Mouse (Mus musculus) lung, embryonic 14.5 days (tissue): ENCODE data around the gene Mapk1ip1l. TPM values are rescaled to one million over a fixed set of nuclear protein-coding genes. Genes with fewer than 3 reads are reported as not detected.

Experiments used
- ATAC-seq: fragments of 200-750 bp; cut with Nextera tagmentation; 2 replicates; pipeline ENCODE4 v1.8.0; 2017; ENCODE audit warnings: mild to moderate bottlenecking, moderate TSS enrichment, moderate library complexity; ENCODE audit not compliant: insufficient read depth
- DNase-seq: peaks from one replicate; pipeline ENCODE4 v3.0.0-alpha.2; 2015
- H3K27ac ChIP-seq: fragments of 300-500 bp; sonication (generic); 2 replicates; pipeline ENCODE4 v1.5.1; 2014; ENCODE audit warnings: low read depth, mild to moderate bottlenecking, moderate library complexity
- H3K27me3 ChIP-seq: fragments of 300-500 bp; sonication (generic); 2 replicates; pipeline ENCODE4 v1.6.1; 2014; ENCODE audit warnings: low read length, control low read depth; ENCODE audit not compliant: insufficient read depth
- H3K36me3 ChIP-seq: fragments of 300-500 bp; sonication (generic); 2 replicates; pipeline ENCODE4 v1.6.1; 2014; ENCODE audit warnings: control low read depth; ENCODE audit not compliant: insufficient read depth
- H3K4me1 ChIP-seq: fragments of 300-500 bp; sonication (generic); 2 replicates; pipeline ENCODE4 v1.6.1; 2014; ENCODE audit warnings: antibody characterized with exemption, control low read depth; ENCODE audit not compliant: insufficient read depth
- H3K4me2 ChIP-seq: fragments of 300-500 bp; sonication (generic); 2 replicates; pipeline ENCODE4 v1.6.1; 2014; ENCODE audit warnings: mild to moderate bottlenecking
- H3K4me3 ChIP-seq: fragments of 300-500 bp; sonication (generic); 2 replicates; pipeline ENCODE4 v1.5.1; 2014; ENCODE audit warnings: low read depth, low read length
- H3K9ac ChIP-seq: fragments of 300-500 bp; sonication (generic); 2 replicates; pipeline ENCODE4 v1.6.1; 2014
- H3K9me3 ChIP-seq: fragments of 300-500 bp; sonication (generic); 2 replicates; pipeline ENCODE4 v1.6.1; 2016; ENCODE audit warnings: low read depth, low read length, control low read depth
- CTCF ChIP-seq: IDR thresholded peaks from 2 replicates; pipeline ENCODE4 v1.5.1; 2016; ENCODE audit warnings: antibody characterized with exemption, low read depth
- WGBS: fragments of 180-500 bp; shearing (Covaris S2); extraction: QIAGEN DNeasy Blood & Tissue Kit; methylation state at CpG from one replicate; pipeline ENCODE4 v1.1.7; 2014; 5-methylcytosine and 5-hydroxymethylcytosine counted together
- polyA plus RNA-seq: library from polyadenylated mRNA; unstranded; fragments of >200 nt; fragmentation: Nextera tagmentation; extraction: Ambion mirVana; gene quantifications from 2 replicates; pipeline ENCODE4 v1.2.1, GENCODE M21; 2014

The Mapk1ip1l gene
- polyA plus RNA-seq, 1 experiment from 2014 or later, result 101 TPM

DNA sequence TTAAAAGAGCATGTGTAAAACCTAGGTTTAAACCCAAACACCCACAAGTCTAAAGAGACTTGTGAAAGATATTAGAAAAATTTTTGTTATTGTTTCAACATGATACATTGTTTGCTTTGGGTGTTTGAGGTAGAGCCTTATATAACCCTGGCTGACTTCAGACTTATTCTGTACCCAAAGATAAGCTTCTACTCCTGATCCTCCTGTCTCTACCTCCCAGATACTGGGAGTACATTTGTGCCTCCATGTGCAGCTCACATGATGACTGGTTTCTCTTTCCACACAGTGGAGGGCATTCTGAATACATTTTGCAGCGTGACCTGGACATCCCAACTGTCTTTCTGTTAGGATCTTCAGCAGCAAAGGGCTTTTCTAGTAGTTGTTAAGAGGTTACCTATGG lies 11.9 kb upstream of the Mapk1ip1l start:
- H3K27me3 ChIP-seq, result no peaks in the 10 kb centered on the region
- ATAC-seq (no peak), DNase-seq (no peak)
- no peak overlapping the region for H3K27ac ChIP-seq
- H3K9me3 ChIP-seq, result no peaks in the 10 kb centered on the region
- H3K9ac ChIP-seq, result no peak overlapping the region
- no peak overlapping the region for H3K4me2 ChIP-seq
- 78% methylated on average over 1 of the region's 1 CpGs for WGBS
- peaks cover 15% of the 10 kb centered on the region for H3K36me3 ChIP-seq
- H3K4me3 ChIP-seq, result no peak overlapping the region
- TF ChIP-seq CTCF, result no peak
- H3K4me1 ChIP-seq, result no peaks in the 10 kb centered on the region

DNA sequence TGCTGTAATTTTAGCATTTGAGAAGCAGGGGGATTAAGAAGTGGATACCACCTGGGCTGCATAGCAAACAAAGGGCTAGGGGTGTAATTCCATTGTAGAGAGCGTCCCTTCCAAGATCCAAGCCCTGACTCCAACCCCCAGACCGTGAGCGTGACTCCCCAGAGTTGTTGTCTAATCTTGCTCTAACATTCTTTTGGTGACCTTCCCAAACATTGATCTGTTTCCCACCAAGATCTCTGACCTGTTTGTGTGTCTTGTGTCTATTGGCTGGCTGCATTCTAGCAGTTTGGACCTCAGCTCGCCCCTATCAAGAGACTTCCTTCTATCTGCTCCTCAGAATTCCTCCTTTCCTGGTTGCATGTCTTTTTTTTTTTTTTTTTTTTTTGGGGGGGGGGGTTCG lies 11.0 kb upstream of the Mapk1ip1l start:
- Histone ChIP-seq H3K36me3 (peaks cover 15% of the 10 kb centered on the region), H3K4me3 (no peak overlapping the region), H3K27me3 (no peaks in the 10 kb centered on the region), H3K9ac (no peak overlapping the region), H3K4me1 (no peaks in the 10 kb centered on the region), H3K27ac (no peak overlapping the region), H3K4me2 (no peak overlapping the region), H3K9me3 (no peaks in the 10 kb centered on the region)
- WGBS, result 80% methylated on average over 5 of the region's 5 CpGs
- DNase-seq (no peak), ATAC-seq (no peak)
- no peak for TF ChIP-seq CTCF

DNA sequence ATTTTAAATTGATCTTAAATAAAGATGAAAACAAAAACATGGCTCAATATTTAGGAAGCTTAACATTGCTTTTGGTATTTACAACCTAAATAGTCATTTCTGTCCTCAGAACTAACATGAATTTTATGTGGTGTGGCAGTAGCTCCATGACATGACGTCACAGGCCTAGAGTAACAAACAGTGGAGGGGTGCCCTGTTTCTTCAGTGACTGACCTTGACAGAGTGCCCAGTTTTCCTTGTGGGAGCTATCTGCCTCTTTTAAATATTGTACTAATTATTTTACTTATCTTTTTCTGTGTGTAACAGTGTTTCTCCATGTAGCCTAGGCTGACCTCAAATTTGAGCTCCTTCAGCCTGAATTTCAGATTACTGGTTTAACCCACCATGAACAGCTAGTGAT lies 6.3 kb upstream of the Mapk1ip1l start:
- ATAC-seq, result no peak
- H3K9ac ChIP-seq, result no peak overlapping the region
- H3K9me3 ChIP-seq, result no peaks in the 10 kb centered on the region
- no peak overlapping the region for H3K4me2 ChIP-seq
- no peak overlapping the region for H3K4me3 ChIP-seq
- H3K36me3 ChIP-seq, result peaks cover 19% of the 10 kb centered on the region
- no peak for DNase-seq
- no peak overlapping the region for H3K27ac ChIP-seq
- 87% methylated on average over 1 of the region's 1 CpGs for WGBS
- TF ChIP-seq CTCF, result no peak
- no peaks in the 10 kb centered on the region for H3K4me1 ChIP-seq
- H3K27me3 ChIP-seq, result no peaks in the 10 kb centered on the region

DNA sequence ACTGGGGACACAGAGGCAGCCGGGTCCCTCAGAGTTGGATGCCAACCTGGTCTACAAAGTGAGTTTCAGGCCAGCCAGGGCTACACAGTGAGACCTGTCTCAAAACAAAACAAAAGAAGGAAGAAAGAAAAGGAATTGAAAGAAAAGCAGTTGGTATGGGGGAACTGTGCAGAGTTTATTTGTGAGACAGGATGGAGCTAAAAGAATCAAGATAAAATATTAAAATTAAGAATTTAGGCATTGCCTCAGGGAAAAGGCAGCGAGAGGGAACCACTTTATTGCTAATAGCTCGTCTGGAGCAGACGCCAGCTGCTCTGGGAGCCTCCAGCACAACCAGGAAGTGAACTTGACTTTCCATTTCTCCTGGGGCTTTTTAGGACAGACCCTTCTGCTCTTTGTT lies 3.9 kb upstream of the Mapk1ip1l start:
- no peak for ATAC-seq
- H3K4me1 ChIP-seq, result no peaks in the 10 kb centered on the region; the same call in 1 of the 2 replicates
- H3K4me3 ChIP-seq, result no peak overlapping the region
- H3K4me2 ChIP-seq, result no peak overlapping the region
- no peak for DNase-seq
- H3K27ac ChIP-seq, result no peak overlapping the region
- TF ChIP-seq CTCF, result no peak
- WGBS, result 61% methylated on average over 4 of the region's 4 CpGs
- no peaks in the 10 kb centered on the region for H3K27me3 ChIP-seq
- H3K9ac ChIP-seq, result no peak overlapping the region
- H3K36me3 ChIP-seq, result peaks cover 19% of the 10 kb centered on the region
- no peaks in the 10 kb centered on the region for H3K9me3 ChIP-seq

DNA sequence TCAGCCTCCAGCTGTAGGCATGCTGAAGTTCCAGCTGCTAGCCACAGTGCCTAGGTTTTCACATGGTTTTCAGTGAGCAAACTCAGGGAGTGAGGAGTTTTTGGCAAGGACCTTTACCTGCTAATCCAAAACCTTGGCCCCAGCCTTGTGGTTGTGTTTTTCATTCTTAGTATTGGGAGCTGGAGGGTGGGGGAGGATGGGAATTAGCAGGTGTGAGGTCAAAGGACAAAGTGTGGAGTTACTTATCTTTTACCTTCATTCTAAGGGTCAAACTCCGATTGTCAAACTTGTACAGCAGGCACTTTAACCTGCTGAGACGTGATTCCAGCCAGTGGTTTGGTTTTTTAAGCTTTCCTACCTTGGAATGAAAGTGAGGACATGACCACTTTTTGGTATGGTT lies 1.8 kb upstream of the Mapk1ip1l start:
- no peak overlapping the region for H3K4me3 ChIP-seq
- H3K9ac ChIP-seq, result no peak overlapping the region
- H3K27ac ChIP-seq, result no peak overlapping the region
- H3K4me2 ChIP-seq, result no peak overlapping the region
- DNase-seq (no peak), ATAC-seq (no peak)
- no peaks in the 10 kb centered on the region for H3K27me3 ChIP-seq
- peaks cover 3% of the 10 kb centered on the region; the same call in 1 of the 2 replicates for H3K4me1 ChIP-seq
- no peak for TF ChIP-seq CTCF
- H3K9me3 ChIP-seq, result no peaks in the 10 kb centered on the region
- 41% methylated on average over 2 of the region's 2 CpGs for WGBS
- H3K36me3 ChIP-seq, result 0 out of 2 replicates have a peak, but pooled peaks cover 4% of the 10 kb centered on the region

DNA sequence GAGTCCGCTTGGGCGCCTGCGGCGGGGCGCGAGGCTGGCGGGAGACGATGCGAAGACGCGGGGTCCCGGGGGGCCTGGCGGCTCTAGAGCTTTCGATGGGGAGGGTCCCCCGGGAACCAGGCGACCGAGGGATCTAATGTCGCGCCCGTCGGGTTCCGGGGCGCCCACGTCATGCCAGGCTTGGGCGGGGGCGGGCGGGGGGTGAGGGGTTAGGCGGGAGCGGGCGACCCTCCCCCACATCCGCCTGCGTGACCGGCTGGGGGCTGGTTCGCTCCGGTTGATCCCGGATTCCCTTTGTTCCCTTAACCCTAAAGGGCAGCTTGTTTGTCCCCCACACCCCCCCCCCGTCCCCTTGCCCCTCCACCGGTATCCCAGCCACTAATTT lies 334 bp downstream of the Mapk1ip1l start:
- H3K36me3 ChIP-seq, result peaks cover 6% of the 10 kb centered on the region; the same call in 1 of the 2 replicates
- H3K4me2 ChIP-seq, result peak overlapping the region; percentile 76
- peaks cover 3% of the 10 kb centered on the region; the same call in 1 of the 2 replicates for H3K4me1 ChIP-seq
- peak overlapping the region; percentile 98 for H3K27ac ChIP-seq
- ATAC-seq (peak; percentile 83), DNase-seq (peak; percentile 76)
- peak overlapping the region; percentile 99 for H3K9ac ChIP-seq
- TF ChIP-seq CTCF, result no peak
- peak overlapping the region; percentile 96 for H3K4me3 ChIP-seq
- under 1% methylated on average over 27 of the region's 38 CpGs for WGBS
- H3K27me3 ChIP-seq, result no peaks in the 10 kb centered on the region
- H3K9me3 ChIP-seq, result no peaks in the 10 kb centered on the region

DNA sequence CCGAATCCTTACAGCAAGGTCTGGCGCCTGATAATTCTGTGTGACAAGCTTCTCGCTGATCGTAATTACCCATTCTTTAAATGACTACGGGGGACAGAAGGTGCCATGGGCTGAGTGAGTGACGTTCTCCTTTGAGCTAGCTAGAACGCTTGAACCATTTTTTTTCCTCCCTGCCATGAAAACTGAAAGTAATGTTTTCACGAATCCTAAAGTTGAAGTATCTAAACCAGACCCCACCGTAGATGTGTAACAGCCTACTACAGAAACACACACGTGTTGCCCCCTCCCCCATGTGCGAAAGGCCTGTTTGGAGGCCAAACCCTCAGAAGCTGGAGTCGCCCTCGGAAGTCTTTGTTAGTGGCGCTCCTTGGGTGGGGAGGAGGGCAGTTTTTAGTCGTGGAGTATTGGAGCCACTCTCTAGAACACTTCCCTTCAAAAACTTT lies 774 bp downstream of the Mapk1ip1l start:
- Histone ChIP-seq H3K4me3 (peak overlapping the region; percentile 96), H3K4me1 (peaks cover 3% of the 10 kb centered on the region; the same call in 1 of the 2 replicates), H3K9ac (peak overlapping the region; percentile 99), H3K9me3 (no peaks in the 10 kb centered on the region), H3K36me3 (peaks cover 6% of the 10 kb centered on the region; the same call in 1 of the 2 replicates), H3K27ac (peak overlapping the region; percentile 98), H3K4me2 (peak overlapping the region; percentile 76), H3K27me3 (no peaks in the 10 kb centered on the region)
- peak; percentile 39 for ATAC-seq
- DNase-seq, result peak; percentile 70
- WGBS, result 0% methylated on average over 15 of the region's 15 CpGs
- no peak for TF ChIP-seq CTCF
